Mouse (Mus musculus): ENCODE data around the gene Cdipt.

DNA sequence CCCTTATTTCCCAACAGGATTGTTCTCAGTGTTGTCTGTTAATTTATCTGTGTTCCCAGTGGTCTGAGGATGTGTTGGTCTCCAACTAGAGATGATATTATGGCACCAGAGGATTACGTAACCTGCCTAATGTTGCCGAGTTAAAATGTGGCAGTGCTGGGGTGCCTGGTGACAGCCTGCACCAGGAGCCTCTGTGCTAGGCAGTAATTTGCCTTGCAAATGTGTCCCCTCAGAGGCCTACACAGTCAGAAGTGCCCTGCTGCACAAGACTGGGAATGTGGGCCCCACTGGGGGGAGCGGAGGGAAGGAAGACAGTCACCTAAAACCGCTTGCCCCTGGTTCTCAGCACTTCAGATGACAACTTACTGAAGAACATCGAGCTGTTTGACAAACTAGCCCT, 33.9 kb upstream of the Cdipt start:
- TF ChIP-seq TAL1 (IDR thresholded peaks at IDR 0.05; ENCODE audit: low read length) (no peak), GATA1 (IDR thresholded peaks at IDR 0.05; ENCODE audit: low read length) (no peak)
